Mouse (Mus musculus) kidney, postnatal 25 days (tissue): ENCODE data around the gene Birc2.
"Not testable (repeated sequence)": the region's sequence is repeated elsewhere in the genome, so short reads cannot be mapped to it uniquely, and the experiment has no call there.

ENCODE experiments used
- DNase-seq, 2 experiments: peaks; one replicate each; pipeline ENCODE4 v3.0.0; 2021; ENCODE audit warnings: mixed read lengths in 2 of 2

Gene Birc2

DNA sequence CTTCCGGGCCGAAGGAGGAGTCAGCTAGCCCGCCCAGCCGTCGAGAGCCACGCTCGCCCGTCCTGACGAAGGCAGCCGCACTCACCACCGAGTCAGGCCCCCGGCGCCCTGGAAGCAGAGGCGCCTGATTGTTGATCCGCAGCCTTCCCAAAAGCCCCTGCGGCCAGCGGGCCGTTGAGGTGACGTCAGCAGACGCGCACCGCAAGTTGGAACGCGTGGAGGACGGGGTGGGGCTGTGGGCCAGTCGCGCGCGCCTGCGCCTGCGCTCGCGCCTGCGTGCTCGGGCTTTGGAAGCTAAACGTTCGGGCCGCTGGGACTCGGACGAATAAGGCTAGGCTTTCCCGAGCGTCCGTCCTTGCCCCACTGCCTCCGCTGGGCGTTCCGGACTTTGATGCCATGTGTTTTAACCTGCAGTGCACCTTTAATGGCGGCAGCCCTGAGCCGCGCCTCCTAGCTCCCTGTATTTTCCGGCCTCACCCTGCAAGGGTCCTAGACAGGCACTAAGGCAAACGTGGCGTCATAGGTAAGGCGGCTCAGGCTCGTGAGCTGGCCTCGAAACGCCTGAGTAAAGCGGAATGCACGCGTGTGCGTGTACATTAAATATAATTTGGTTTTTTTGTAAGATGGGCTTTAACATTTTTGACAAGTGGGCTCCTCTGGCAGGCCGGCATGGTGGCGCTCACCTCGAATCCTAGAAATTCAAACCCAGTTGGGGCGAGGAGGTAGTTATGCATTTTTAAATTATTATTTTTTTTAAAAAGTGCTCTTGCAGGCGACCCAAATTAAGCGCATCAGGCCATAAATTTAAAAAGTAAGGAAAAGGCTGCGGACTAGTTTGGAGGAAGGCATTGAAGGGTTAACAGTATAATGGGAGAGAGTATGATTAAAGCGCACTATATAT, at the start of gene Birc2:
TSS of gene Birc2 (minus strand) at position 160 of the 901 bp plus-strand sequence.
- DNase-seq, result peak; percentile 96 to 98

DNA sequence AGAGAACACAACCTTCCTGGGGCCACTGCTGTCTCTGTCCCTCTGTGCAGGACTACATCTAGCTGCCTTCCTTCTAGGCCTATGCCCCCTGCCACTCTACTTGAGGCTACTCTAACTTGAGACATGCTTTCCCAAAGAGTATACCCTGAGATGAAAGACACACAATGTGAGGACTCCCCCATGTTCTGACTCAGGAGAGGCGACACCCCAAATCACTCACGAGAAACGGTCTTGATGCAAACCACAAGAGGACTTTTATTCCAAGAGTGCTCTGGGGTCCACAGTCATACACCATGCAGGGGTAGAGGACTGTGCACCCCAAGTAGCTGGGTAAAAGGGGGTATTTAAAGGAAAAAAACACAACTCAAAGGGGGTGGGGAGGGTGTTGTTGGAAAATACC, 47.5 kb upstream of the Birc2 start:
- DNase-seq, result no peak

DNA sequence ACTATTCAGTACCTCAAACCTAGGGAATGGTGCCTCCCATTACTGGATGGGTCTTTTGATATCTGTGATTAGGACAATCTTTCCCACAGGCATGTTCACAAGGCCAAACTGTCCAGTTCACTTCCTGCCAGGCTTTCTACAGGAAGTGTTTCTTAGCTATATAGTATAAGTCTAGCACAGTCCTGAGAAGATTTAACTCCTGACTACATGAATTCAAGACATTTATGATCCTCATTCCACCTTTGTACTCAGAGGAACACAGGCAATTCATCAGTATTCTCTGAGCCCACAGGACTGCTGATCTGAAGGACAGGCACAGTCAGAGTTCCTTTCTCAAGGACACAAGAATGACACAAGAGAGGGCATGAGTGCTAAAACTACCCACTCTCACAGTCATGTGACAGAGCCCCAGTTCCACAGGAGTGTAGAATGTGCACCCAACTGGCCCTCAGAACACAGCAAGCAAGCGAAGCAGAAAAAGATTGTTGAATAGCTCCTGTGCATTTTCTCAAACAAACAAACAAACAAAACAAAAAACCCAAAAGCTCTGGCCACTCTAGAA, 45.5 kb upstream of the Birc2 start:
- no peak for DNase-seq

DNA sequence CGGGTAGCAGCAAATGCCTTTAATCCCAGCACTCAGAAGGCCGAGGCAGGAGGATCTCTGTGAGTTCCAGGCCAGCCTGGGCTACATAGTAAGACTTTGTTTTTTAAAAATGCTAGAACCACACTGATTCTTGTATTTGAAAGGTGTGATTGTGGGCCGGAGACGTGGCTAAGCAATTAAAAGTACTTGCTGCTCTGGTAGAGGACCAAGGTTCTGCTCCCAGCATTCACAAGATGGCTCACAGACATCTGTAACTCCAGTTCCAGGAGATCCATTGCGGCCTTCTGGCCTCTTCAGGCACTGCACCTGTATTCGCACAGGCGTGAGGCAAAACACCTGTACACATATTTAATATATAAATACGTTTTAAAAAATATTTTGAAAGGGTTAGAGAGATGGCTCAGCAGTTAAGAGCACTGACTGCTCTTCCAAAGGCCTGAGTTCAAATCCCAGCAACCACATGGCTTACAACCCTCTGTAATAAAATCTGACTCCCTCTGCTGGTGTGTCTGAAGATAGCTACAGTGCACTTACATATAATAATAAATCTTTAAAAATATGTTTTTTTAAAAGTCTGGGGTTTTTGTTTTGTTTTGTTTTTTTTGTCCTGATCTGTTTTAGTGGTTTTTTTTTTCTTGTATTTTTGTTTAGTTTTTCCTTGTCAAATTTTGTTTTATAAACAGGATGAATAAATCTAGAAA, 36.8 kb upstream of the Birc2 start:
- DNase-seq, result no peak

DNA sequence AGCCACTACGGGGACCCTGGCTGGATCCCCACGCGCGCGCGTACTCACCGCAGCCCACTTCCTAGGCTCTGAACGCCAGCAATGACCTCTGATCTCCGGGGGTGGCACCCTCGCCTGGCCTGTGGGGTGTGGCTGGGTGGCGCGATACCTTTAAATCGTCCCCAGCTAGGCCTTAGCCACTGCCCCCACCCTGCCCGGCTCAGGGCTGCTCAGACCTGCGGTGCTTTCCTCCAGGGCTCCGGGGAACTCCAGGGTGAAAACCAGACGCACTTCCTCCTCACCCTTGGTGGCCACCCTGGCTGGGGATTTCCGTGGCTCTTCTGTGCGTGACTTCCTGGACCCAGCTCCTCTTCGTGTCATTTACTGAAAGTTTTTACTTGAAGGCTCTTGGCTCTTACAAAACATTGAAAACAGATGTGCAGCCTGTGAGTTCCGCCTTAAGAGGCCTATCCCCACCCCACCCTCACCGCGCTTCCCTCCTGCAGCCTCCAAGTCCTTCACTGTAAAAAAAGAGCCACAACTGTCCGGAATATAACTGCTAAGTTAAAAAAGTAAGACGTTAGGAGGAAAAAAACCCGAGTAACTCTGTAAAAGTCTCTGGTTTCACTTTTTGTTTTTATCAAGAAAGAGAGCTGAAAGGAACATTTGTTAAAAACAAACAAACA, 36.0 kb upstream of the Birc2 start, which contains the start of gene Birc3:
TSS of gene Birc3 (minus strand) at position 412 of the 665 bp plus-strand sequence.
- peak; percentile 75 to 90 for DNase-seq

DNA sequence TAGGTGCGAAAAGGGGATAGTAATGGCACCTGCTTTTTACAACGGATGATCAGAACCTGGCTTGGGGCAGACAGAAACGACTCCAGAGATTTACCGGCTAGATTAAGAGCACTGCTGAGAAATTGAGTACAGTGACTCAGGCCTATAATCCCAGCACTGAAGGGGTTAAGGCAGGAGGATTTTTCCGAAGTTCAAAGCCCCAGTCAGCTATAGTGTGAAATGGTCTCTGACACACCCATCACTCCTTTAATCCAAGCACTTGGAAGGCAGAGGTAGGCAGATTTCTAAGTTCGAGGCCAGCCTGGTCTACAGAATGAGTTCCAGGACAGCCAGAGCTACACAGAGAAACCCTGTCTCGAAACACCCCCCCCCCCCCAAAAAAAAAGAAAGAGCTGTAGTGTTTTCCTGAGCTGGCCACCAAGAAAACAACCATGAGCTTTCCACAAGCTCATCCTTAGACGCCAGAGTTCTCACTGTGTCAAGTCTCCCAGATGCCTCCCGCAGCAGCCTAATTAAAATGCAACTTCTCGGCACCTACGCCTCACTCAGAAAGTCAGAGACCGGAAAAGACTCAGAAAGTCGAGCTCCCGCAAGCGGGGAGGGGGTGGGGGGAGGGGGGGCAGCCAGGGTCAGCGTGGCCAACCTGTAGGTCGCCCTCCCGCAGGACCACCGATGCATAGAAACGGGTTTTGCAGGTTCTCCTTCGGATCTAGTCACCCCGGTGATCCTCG, 35.3 kb upstream of the Birc2 start:
- DNase-seq, result no peak

DNA sequence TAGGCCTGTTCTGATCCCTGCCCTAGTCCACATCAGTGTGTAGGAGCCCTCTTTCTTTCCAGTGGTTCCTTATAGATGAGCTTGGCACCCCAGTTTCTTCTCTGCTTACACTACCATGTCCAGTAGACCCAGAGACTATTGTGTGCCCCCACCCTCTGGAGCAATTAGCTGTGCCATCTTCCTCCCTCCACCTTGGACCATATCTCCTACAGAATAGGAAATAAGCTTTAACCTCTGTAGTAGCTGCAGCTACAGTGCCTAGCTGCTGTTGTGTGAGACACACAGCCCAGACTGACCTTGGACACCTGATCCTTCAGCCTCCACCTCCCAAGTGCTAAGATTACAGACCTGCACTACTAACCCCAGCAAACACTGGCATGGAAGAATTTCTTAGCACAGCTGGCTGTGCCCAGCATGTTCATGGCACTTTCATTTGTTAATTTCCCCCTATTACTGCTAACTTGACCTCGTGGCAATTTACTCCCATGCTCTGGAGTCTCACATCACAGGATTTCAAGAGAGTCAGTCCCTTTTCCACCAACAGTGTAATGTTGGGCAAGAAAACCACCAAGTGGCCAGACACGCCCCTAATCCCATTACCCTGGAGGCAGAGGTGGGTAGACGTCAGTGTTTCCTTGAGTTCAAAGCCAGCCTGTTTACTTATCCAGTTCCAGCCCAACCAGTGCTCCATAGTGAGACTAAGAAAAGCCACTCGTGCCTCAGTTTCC, 34.6 kb upstream of the Birc2 start:
- DNase-seq, result no peak

DNA sequence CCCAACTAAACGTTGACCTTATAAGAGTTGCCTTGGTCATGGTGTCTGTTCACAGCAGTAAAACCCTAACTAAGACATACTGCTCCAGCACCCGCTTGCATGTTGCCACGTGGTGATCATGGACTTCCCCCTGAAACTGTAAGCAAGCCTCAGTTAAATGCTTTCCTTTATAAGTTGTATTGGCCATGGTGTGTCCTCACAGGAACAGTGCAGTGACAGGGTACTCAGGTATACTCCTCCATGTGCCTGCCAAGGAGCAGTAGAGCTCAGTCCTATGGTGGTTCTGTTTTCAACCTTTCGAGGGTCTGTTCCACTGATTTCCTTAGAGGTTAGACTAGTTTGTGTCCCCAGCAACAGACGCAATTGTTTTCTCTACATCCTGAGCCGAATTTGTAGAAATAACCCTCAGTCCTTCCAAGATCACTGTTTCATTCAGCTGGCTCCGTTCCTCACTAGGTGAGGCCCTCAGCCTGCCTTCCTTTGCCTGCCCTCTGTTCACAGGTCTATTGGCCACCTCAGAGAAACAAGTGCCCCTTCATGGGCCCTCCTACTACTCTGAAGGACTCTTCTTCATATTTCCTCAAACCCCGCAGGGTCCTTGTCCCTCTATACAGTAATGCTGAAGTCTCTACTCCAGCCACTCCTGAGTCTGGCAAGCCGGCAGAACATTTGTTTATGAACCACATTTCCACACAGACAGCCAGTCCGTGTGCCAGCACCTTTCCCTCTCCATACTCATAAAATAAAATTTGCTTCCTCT, 33.9 kb upstream of the Birc2 start:
- DNase-seq, result no peak

DNA sequence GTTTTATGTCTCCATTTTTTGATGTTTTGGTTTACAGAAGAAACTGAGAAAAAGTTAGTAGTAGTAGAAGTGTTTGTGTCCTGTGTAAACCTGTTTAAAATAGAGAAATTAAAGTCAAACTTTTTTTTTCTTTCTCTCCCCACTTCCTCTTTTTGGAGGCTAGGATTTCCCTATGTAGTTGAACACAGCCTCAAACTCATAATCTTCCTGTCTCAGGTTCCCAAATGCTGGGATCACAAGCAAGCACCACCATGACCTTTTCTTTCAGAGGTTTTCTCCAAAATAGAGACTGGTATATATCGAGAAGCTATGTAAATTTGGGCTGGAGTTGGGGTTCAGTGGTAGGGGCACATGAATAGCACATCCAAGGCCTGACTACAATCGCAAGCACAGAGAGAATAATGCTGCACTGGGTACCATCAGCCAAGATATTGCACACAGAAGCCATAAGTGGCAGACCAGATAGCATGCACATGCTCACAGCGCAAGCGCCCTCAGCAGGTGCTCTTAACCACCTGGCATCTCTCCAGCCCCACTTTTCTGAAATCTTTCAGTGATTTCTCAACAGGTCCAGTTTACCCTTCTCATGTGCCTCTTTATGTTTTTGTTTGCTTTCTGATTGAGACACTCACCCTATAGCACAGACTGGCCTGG, 32.1 kb upstream of the Birc2 start:
- DNase-seq, result no peak

DNA sequence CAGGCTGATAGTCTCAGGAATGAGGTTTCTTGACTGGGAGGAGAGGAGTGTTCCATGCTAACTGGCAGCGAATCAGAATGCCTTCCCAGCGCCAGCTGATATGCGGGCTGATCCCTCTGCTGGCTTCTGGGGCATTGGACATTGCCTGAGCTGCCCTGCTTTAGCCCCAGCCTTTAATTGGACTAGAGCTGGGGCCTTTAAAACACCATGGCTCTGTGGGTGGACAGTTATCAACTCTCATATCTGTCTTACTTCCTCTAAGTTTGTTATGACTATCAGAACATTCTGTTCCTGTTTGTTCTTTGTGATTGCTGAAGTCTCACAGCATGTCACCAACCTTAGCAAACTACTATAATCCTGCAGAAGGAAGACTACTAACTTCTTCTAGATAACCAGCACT, 31.1 kb upstream of the Birc2 start:
- peak in 1 of 2 experiments; percentile 43 for DNase-seq

DNA sequence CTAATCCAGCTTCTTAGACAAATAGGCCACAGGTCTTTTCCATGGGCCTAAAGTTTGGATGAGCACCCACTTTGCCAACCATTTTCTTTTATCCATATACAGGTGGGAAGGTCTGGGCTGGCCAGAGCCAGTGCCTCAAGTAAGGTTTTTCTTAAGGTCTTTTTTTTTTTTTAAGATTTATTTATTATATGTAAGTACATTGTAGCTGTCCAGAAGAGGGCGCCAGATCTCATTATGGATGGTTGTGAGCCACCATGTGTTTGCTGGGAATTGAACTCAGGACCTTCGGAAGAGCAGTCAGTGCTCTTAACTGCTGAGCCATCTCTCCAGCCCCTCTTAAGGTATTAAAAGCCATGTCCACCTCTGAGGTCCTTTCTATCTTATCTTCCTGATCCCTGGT, 30.1 kb upstream of the Birc2 start:
- not testable (repeated sequence) for DNase-seq

DNA sequence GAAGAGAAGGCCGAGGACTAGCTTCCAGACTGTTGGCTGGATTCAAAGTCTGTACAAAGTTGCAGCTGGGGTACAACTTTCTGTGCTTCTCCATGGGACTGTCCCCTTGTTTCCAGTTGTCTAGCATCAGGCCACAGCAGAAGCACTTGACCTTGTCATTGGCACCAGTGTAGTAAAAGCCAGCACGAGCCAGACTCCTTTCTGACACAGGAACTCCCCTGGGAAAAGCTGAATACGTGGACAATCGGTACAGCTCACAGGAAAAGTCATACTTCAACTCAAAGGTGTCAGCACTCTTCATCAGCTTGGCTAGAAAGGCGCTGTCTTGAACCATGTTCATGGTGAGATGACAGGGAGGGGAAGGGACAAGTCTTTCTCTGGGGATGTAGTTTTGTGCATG, 24.1 kb upstream of the Birc2 start:
- no peak for DNase-seq

DNA sequence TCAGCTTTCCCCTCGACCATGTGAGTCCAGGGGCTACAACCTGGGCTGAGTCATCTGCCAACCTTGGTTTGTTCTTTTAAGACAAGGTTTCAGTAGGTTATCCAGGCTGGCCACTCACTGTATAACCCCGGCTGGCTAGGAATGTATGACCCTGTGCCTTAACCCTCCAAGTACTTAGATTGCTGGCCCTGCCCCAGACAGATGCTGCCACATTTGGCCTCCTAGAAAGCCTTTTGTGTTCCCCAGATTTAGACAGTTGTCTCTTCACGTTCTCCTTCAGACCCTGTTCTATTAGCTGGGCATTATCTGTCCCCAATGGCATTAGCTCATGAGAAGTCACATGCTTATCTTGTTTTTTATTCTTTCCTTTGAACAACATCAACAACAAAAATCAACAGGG, 19.0 kb upstream of the Birc2 start:
- no peak for DNase-seq

DNA sequence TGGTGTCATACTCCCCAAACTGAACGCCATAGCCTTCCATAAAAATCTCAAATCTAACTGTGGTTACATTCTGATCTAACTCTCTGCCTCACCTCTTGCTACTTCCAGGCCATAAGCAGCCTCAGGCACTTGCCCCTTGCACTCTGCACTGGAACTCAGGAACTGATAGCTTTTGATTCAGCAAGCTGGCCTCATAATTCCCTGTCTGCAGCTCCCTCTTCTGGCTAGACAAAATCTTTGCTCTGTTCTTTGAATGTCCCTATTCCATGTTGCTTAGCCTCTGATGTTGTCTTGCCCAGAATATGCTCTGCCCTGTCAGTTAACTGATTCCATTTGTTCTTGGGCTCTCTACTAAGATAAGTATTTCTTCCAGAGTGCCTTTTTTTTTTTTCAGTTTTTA, 18.5 kb upstream of the Birc2 start:
- peak; percentile 68 to 71 for DNase-seq

DNA sequence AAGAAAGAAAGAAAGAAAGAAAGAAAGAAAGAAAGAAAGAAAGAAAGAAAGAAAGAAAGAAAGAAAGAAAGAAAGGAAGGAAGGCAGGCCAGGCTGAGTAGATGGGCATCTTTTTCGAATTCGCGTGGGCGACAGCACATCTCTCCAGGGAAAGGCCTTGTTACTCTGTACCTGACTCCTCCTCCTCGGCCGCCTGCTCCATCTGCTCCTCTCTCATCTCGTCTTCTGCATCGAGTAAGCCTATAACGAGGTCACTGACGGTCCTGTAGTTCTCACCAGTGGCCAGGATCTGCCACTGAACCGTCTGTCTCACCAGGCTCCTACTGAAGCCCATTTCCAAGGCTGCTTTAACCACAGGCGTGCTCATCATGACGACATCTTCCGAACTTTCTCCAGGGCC, 17.3 kb upstream of the Birc2 start:
- DNase-seq, result not testable (repeated sequence)

DNA sequence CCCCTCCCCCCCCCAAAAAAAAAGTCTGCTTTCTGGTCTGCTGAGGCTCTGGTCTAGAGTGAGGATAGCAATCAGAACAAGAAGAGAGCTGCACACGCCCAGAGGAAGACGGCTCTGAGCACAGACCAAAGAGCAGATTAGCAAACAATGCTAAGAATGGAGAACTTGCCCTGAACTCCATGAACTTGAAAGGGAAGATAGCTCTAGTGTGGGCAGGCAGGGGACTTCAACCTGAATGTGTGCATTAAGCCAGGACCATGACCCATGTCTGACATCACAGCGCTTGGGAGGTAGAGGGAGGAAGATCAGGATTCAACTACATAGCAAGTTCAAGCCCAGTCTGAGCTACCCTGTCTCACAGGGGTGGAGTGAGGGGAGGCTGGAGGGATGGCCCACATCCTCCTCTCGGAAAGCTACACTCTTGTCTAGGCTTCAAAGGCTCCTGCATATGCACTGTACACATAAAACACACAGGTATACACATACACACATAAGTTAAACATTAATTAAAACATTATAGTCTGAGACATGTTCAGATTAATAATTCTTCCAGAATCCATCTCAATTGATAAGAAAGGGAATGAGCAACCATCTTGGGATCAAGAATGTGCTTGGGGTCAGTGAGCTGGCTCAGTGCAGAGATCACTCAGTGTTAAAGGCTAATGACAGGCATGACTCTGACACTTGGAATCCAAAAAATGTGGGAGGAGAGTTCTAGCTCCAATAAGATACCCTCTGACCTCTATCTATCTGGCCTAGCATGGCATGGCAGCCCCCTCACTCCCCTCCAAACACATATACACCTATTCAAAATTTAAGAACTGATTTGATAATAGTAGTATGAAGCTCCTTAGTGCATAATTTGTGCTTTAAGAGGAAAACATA, 15.7 kb upstream of the Birc2 start:
- DNase-seq, result no peak

DNA sequence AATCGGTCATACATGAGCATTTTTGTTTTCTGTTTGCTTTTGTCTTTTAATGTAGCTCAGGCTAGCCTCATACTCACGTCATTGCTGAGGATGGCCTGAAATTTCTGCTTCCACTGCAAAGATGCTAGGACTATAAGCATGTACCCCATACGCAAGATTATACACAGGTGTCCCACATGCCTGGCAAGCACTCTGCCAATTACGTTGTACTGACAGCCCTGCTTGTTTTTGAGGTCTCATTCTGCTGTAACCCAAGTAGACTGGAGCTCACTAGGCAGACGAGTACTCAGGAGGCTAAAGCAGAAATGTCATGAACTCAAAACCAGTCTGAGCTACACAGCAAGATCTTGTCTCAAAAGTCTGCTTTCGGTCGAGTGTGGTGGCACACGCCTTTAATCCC, 15.0 kb upstream of the Birc2 start:
- DNase-seq, result no peak

DNA sequence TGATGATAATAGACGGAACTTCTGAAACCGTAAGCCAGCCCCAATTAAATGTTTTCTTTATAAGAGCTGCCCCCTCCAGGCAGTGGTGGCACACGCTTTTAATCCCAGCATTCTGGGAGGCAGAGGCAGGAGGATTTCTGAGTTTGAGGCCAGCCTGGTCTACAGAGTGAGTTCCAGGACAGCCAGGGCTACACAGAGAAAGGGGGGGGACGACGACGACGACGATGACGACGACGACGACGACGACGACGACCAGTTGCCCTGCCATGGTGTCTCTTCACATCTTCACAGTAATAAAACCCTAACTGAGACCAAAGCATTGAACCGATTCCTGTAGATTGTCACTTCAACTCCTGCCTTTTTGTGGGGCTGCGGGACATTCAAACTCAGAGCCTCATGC, 11.3 kb upstream of the Birc2 start:
- DNase-seq, result no peak

DNA sequence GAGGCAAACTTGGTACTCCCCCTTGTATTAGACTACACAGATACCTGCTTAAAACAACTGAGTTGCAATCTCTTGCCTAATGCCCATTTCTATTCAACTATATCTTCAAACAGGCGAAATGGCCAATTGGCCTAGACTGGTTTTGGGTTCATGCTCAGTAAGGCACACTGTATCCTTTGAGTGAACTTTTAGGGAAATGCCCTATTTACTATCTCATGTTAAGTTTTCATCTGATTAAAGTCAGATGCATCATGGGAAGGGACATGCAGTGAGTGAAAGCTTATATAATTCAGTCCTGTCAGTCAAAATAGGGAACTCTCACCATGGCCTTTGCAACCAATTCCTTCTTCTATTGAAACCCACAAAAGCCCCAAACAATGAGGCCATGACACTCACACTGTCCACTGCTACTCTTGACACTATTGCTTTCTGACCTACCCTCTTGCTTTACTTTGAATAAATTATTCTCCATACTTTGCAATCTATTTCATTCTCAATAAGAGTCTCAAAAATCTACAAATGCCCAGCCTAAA, 9.9 kb upstream of the Birc2 start:
- DNase-seq, result no peak
